Mouse (Mus musculus): Measurements from ENCODE around the gene 1810010D01Rik.

Gene 1810010D01Rik

DNA sequence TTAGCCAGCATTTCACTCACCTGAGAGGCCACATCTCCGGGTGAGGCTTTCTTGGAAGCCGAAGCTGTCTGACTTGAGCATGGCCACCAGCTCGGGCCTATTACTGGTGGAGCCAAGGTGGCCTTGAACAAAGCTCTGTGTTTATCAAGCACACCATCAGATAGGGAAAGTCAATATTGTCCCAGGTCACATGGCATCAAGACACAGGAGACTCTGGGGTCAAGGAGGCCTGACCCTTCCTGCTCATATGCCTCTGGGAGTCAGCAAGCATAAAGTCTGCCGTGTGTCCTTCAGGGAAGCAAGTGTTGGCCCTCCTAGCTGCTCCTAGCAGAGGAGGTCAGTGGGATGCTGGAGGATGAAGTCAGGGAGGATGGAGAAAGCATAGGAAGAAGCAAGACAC, at the start of gene 1810010D01Rik:
Gene 1810010D01Rik, minus strand, starts transcription at position 114 of the 400 bp plus-strand sequence.
- H3K36me3 ChIP-seq (ENCODE audit: control insufficient read depth, insufficient read depth, low read length, poor library complexity, severe bottlenecking): no peaks in the 10 kb centered on the region
- no peaks in the 10 kb centered on the region for H3K27me3 ChIP-seq (ENCODE audit: control insufficient read depth, insufficient read depth, low read length, poor library complexity, severe bottlenecking)
- no peak for DNase-seq (ENCODE audit: low read depth, low spot score)

DNA sequence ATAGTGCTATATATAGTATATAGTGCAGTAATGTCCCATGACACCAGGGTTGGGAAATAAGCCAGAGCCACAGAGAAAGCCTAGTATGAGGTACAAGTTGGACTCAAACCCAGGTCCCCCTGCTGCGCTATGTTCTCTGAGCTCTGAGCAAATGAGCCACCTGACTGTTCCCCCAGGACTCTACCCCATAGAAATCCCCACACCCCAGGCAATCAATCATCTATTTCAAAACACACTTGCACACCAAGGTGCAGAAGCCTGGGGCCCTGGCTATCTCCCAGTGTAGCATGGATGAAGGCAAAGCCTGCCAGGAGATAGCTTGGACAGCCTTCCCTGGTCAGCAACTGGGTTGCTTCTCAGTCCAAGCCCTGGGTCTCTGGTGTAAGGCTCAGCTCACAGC, 48.2 kb upstream of the 1810010D01Rik start:
- H3K36me3 ChIP-seq (ENCODE audit: control insufficient read depth, insufficient read depth, low read length, poor library complexity, severe bottlenecking): no peaks in the 10 kb centered on the region
- no peaks in the 10 kb centered on the region for H3K27me3 ChIP-seq (ENCODE audit: control insufficient read depth, insufficient read depth, low read length, poor library complexity, severe bottlenecking)
- no peak for DNase-seq (ENCODE audit: low read depth, low spot score)

DNA sequence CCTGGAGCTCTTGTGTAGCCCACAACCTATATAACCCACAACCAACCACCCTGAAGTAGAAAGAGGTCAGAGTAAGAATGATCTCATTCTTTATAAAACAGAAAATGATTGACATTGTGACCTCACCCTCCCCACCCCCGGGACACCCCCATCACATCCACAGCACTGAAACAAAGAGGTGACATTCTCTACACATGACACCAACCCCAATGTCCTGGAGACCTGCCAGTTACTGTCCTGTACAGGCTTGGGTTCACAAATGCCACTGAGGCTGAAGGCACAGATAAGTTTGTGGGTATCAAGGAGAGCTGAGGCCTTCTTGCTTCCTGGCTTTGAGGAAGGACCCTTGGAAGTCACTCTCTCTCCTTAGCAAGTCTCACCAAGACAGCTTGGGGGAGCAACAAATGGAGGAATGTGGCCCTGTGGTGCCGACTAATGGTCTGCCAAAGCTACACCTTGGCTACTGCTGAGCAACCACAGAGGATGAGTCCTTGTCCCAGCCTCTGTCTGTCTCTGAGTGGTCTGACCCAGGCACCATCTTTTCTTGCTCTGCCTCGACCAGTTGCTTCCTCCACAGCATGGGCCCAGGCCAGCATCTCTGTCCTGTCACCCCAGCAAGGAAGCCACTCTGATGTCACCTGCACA, 46.2 kb upstream of the 1810010D01Rik start:
- no peaks in the 10 kb centered on the region for H3K36me3 ChIP-seq (ENCODE audit: control insufficient read depth, insufficient read depth, low read length, poor library complexity, severe bottlenecking)
- no peak for DNase-seq (ENCODE audit: low read depth, low spot score)
- no peaks in the 10 kb centered on the region for H3K27me3 ChIP-seq (ENCODE audit: control insufficient read depth, insufficient read depth, low read length, poor library complexity, severe bottlenecking)

DNA sequence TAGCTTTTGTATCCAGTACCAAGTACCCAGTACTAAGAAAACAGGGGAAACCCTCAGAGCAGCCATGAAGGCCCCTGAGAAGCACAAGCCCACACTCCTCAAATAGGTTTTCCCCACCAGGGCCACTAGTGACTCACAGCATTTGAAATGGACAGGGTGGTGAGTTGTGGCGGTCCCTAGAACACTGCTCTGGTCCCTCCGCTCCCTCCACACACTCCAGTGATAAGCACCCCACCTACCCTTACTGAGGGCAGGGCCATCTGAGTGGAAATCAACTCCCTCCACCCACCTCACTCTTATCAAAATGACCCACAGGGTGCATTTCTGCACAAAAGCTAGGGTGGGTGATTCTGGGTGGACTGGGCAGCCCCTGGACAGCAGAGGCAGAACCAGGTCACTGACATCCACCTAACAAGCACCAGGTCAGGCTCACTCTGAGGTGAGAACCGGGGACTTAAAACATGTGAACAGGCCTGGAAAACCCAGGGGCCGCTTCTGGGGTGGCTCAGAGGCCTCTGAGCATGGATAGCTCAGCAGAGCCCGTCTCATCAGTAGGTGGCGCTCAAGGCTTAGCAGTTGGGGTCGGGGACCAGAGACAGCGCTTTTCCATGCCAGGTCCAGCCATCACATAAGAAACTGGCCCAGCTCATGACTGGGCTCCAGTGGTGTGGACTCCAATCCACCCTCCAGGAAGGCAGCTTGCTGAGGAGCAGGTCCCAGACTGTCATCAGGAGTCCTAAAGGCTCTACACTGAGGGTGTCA, 45.0 kb upstream of the 1810010D01Rik start:
- Histone ChIP-seq H3K27me3 (ENCODE audit: control insufficient read depth, insufficient read depth, low read length, poor library complexity, severe bottlenecking) (no peaks in the 10 kb centered on the region), H3K36me3 (ENCODE audit: control insufficient read depth, insufficient read depth, low read length, poor library complexity, severe bottlenecking) (no peaks in the 10 kb centered on the region)
- DNase-seq (ENCODE audit: low read depth, low spot score): peak; percentile 69

DNA sequence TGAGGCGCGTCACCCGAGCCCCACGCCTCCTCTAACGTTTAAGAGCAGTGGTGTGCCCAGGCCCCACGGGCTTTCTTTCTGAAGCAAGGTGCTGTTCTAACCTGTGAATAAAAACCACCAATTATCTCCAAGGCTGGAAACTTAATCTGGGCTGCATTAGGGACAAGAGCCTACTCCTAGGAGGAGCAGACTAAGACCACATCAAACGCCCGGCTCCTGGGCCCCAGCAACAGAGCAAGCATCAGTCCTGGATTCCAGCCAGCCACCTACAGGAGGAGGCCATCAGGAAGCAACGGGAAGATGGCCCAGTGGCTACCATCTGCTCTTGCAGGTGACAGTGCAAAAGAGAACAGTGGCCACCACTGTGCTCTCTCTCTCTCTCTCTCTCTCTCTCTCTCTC, 42.3 kb upstream of the 1810010D01Rik start:
- no peaks in the 10 kb centered on the region for H3K27me3 ChIP-seq (ENCODE audit: control insufficient read depth, insufficient read depth, low read length, poor library complexity, severe bottlenecking)
- DNase-seq (ENCODE audit: low read depth, low spot score): no peak
- H3K36me3 ChIP-seq (ENCODE audit: control insufficient read depth, insufficient read depth, low read length, poor library complexity, severe bottlenecking): no peaks in the 10 kb centered on the region

DNA sequence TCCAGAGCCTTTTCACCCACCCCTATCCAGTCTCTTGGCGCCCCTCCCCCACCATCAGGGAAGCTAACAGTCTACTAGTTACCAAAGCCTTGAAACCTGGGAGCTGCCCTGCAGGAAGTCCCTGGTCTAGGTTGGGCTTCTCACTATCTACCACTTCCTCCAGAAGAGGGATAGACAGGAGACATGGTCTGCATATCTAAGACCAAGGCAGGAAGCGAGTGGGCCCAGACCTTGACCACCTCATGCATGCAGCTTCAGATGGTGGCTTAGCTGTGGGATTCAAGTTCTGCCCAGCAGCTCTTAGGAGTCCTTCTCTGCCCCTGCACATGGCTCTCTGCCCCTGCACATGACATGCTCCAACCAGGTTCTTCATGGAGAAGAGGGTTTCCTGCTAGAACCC, 41.0 kb upstream of the 1810010D01Rik start:
- Histone ChIP-seq H3K36me3 (ENCODE audit: control insufficient read depth, insufficient read depth, low read length, poor library complexity, severe bottlenecking) (no peaks in the 10 kb centered on the region), H3K27me3 (ENCODE audit: control insufficient read depth, insufficient read depth, low read length, poor library complexity, severe bottlenecking) (no peaks in the 10 kb centered on the region)
- no peak for DNase-seq (ENCODE audit: low read depth, low spot score)

DNA sequence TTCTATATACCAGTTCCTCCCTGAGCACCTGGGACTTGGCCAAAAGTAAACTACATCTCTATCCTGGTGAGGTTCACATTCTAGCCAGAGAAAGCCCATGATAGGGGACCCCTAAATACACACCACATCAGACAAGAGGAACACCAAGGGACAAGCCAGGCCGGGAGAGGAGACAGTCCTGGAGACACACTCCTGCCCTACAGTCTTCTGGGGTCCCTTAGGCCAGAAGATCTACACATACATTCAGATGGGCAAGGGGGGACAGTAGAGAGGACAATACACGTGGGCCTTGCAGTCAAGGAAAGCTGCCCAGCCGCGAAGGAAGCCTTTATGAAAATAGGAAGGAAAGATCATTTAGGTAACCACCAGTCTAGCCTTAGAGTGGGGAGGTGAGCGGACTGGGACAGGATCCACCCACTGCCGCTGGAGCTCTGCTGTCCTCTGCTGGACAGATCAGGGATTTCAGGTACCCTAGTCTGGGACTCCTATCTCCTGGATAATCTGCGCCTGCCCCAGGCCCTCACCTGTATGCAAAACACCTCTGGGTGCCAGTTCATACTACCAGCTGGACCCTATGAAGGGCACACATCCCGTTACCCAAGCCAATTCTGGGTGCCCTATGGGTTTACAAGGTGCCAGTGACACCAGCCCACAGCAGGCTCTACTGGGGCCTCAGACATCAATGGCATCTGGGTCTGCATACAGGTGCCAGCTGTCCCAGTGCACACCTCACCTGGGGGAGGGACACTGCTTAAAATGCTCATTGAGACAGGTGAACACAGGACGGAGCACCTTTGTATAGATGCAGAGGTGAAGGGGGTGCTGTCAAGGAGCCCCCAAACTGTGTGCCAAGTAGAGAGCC, 35.2 kb upstream of the 1810010D01Rik start:
- Histone ChIP-seq H3K27me3 (ENCODE audit: control insufficient read depth, insufficient read depth, low read length, poor library complexity, severe bottlenecking) (no peaks in the 10 kb centered on the region), H3K36me3 (ENCODE audit: control insufficient read depth, insufficient read depth, low read length, poor library complexity, severe bottlenecking) (no peaks in the 10 kb centered on the region)
- peak; percentile 77 for DNase-seq (ENCODE audit: low read depth, low spot score)

DNA sequence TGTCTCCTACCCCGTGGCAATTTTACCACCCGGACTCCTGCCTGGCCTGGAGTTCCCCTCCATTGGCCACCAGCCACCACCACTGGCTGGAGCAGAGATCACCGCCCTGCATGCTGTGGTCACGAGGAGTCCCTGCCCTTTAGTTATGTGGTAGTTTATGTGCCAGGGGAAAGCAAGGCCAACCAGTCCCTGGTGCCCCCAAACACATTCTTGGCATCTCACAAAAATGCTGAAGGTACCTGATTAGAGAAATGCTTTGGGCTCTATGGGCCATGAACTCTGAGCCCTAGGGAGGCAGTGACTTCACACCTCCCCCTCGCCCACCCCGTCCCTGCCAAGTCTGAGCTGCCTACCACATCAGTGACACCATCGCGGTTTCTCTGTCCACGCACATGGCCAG, 34.1 kb upstream of the 1810010D01Rik start:
- DNase-seq (ENCODE audit: low read depth, low spot score): no peak
- no peaks in the 10 kb centered on the region for H3K27me3 ChIP-seq (ENCODE audit: control insufficient read depth, insufficient read depth, low read length, poor library complexity, severe bottlenecking)
- no peaks in the 10 kb centered on the region for H3K36me3 ChIP-seq (ENCODE audit: control insufficient read depth, insufficient read depth, low read length, poor library complexity, severe bottlenecking)

DNA sequence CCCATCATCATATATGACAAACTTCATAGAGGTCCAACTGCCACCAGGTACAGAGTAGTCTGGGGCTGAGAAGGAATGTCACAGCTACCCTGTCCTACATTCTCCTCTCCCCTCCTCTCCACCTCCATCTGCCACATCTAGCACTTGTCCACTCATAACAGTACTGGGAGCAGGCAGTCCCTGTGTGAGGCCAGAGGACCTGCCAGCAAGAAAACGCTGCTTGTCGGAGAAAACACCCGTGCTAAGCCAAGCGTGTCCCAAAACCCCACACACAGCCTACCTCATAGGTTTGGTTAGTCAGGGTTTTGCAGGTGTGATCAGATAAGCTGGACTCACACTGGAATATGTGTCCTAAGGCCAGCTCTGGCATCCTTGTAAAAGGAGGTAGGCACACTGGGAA, 33.0 kb upstream of the 1810010D01Rik start:
- Histone ChIP-seq H3K36me3 (ENCODE audit: control insufficient read depth, insufficient read depth, low read length, poor library complexity, severe bottlenecking) (no peaks in the 10 kb centered on the region), H3K27me3 (ENCODE audit: control insufficient read depth, insufficient read depth, low read length, poor library complexity, severe bottlenecking) (no peaks in the 10 kb centered on the region)
- no peak for DNase-seq (ENCODE audit: low read depth, low spot score)

DNA sequence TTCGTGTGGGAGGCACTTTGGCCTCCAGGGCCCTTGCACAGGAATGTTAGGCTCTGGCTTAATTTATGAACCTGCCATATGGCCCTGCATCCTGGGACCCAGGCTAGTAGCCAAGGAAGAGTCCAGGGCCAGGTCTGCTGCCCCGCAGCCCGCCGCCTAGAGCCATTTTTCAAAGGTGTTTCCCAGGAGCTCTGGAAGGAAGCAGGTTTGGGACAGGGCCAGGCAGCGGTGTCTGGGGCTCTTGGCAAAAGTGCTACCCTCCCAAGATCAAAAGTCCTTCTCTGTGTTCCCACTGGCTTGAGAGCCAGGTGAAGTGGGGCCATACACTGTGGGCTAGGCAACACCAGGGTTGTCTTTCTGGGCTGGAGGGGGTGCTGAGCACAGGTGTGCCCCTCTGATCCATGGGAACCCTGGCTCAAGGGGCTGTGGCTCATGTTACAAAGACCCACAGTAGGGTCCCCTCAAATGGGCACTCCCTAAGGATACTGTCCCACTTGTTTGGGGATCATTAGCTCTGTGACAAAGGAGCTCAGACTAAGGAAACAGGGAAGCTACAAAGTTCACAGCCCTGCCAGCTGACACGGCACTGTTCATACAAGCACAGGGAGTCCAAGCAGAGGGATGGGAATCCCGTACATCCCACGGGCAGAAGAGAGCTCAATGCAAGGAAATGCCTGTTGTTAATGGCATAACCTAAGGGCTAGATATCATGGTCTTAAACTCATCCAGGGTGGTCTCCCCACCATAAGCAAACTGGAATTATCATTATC, 32.0 kb upstream of the 1810010D01Rik start:
- Histone ChIP-seq H3K36me3 (ENCODE audit: control insufficient read depth, insufficient read depth, low read length, poor library complexity, severe bottlenecking) (no peaks in the 10 kb centered on the region), H3K27me3 (ENCODE audit: control insufficient read depth, insufficient read depth, low read length, poor library complexity, severe bottlenecking) (no peaks in the 10 kb centered on the region)

DNA sequence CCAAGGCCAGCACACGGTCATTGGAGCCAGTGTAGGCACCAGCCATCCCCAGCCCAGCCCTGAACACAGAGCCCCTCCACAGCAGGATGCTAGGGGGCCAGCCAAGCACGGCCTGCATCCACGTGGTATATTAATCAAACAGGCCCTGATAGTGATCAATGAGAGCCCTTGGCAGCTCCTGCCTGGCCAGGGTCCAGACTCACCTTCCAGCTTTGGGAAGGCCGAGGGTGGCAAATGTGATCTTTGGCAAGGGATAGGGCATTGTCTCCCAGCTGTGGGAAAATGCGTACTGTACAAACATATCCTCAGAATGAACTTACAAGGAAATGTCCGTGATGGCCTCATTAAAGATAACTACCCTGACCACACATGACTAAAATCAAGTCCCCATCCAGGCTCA, 31.2 kb upstream of the 1810010D01Rik start:
- no peak for DNase-seq (ENCODE audit: low read depth, low spot score)
- H3K36me3 ChIP-seq (ENCODE audit: control insufficient read depth, insufficient read depth, low read length, poor library complexity, severe bottlenecking): no peaks in the 10 kb centered on the region

More for the DNA sequence above, 32.0 kb upstream of the 1810010D01Rik start:
- no peak for DNase-seq (ENCODE audit: low read depth, low spot score)

DNA sequence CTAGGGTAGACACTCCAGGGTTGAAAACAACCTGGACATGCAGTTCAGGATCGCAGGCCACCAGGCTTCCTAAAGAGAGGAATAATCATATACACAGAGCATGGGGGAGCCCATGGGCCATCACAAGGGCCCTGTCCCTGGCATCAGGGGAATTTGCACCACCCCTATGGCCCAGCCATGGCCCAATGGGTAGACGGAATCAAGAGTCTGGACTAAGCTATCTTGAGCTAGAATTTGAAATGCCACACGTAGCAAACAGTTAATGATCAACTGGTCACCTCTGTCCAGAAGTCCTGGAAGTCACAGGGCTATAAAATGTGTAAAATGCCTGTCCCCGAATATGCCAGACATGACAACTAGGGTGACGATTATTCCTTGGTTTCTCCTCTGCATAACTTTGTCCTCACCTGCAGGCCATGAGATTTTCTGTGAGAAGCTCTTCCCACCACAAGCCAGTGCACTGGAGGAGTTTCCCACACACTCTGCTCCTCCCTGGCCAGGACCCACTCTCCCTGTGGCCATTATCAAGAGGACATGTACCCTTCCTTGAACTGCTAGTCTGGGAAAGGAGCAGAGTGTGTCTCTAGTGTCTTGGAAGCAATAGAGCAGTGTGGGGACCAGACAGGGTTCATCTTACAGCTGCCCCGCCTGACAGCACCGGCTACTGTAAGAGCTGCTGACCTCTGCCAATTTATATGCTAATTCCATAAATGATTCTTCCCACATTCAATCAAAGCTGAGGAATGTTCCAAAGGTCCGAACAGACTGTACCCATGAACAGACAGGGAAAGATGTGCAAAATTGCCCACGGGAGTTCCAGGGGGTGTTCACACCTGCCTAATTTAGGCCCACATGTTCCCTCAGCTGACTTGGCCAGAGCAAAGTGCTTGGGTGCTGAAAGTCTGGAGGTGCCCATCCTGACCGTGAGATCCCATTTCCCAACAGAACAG, 27.2 kb upstream of the 1810010D01Rik start:
- H3K36me3 ChIP-seq (ENCODE audit: control insufficient read depth, insufficient read depth, low read length, poor library complexity, severe bottlenecking): no peaks in the 10 kb centered on the region
- no peak for DNase-seq (ENCODE audit: low read depth, low spot score)
- H3K27me3 ChIP-seq (ENCODE audit: control insufficient read depth, insufficient read depth, low read length, poor library complexity, severe bottlenecking): no peaks in the 10 kb centered on the region

More for the DNA sequence above, 31.2 kb upstream of the 1810010D01Rik start:
- no peaks in the 10 kb centered on the region for H3K27me3 ChIP-seq (ENCODE audit: control insufficient read depth, insufficient read depth, low read length, poor library complexity, severe bottlenecking)

DNA sequence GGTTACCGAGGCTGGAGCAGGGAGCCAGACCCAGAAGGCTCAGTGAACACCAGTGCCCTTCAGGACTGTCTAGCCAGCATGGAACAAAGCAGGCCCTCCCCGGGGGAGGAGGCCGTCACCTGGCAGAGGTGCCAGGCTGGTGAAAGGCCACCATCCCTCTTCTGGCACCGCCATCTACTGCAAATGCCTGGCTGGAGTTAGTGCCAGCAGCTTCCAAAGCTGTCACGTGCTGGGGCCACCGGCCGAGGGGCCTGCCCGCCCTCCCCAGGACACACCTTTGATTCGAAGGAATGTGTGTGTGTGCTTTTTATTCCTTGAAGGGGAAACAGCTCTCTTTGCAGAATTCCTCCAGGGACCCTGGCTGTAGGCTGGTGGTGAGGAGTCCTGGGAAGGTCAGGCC, 23.7 kb upstream of the 1810010D01Rik start:
- Histone ChIP-seq H3K27me3 (ENCODE audit: control insufficient read depth, insufficient read depth, low read length, poor library complexity, severe bottlenecking) (no peaks in the 10 kb centered on the region), H3K36me3 (ENCODE audit: control insufficient read depth, insufficient read depth, low read length, poor library complexity, severe bottlenecking) (no peaks in the 10 kb centered on the region)
- DNase-seq (ENCODE audit: low read depth, low spot score): no peak
